Mouse (Mus musculus) thymus, adult 2 months (tissue): ENCODE results near the gene Gm20388. TPM values are rescaled to one million over a fixed set of nuclear protein-coding genes. Genes with fewer than 3 reads are reported as not detected.

Source experiments
- DNase-seq: peaks from one replicate; pipeline ENCODE4 v3.0.0; 2021
- H3K27ac ChIP-seq: fragments of 200-500 bp; 2 replicates; pipeline ENCODE4 v1.5.1; 2012; ENCODE audit warnings: low read length, control low read depth; ENCODE audit not compliant: control insufficient read depth, insufficient read depth
- H3K27me3 ChIP-seq: fragments of 200-500 bp; 2 replicates; pipeline ENCODE4 v1.6.1; 2012; ENCODE audit warnings: mild to moderate bottlenecking, low read length, moderate library complexity, mixed read lengths; ENCODE audit not compliant: control insufficient read depth, insufficient read depth
- H3K36me3 ChIP-seq: fragments of 200-500 bp; 2 replicates; pipeline ENCODE4 v1.6.1; 2012; ENCODE audit warnings: mild to moderate bottlenecking, low read length, moderate library complexity; ENCODE audit not compliant: control insufficient read depth, insufficient read depth
- H3K4me1 ChIP-seq: fragments of 200-500 bp; replicated peaks from 2 replicates; pipeline ENCODE4 v1.6.1; 2012; ENCODE audit warnings: low read length; ENCODE audit not compliant: control insufficient read depth, insufficient read depth
- H3K4me3 ChIP-seq: fragments of 200-500 bp; 2 replicates; pipeline ENCODE4 v1.5.1; 2012; ENCODE audit warnings: mild to moderate bottlenecking, low read length, control low read depth, moderate library complexity; ENCODE audit not compliant: control insufficient read depth, insufficient read depth
- CTCF ChIP-seq: fragments of 200-500 bp; IDR thresholded peaks from 2 replicates; pipeline ENCODE4 v1.5.1; 2012; ENCODE audit warnings: mild to moderate bottlenecking, control low read depth, low read length, moderate library complexity, borderline replicate concordance; ENCODE audit not compliant: control insufficient read depth, poor library complexity, insufficient read depth; ENCODE audit errors: extremely low read depth
- POLR2A ChIP-seq: fragments of 200-500 bp; IDR thresholded peaks from 2 replicates; pipeline ENCODE4 v1.6.1; 2012; ENCODE audit warnings: mild to moderate bottlenecking, low read length, control low read depth, moderate library complexity; ENCODE audit not compliant: control insufficient read depth, poor library complexity, insufficient read depth; ENCODE audit errors: extremely low read depth
- WGBS: fragments of 180-500 bp; shearing (Covaris S2); methylation state at CpG from one replicate; pipeline ENCODE4 v1.1.7; 2018; 5-methylcytosine and 5-hydroxymethylcytosine counted together
- polyA plus RNA-seq: library from polyadenylated mRNA; depleted of rRNA; stranded (reverse); fragments of >200 nt; gene quantifications from 2 replicates; pipeline ENCODE4 v1.2.3, GENCODE M21; 2012

Gm20388 gene
- polyA plus RNA-seq, 1 experiment: 103 TPM

- no peak for DNase-seq
- Histone ChIP-seq H3K27ac (no peak overlapping the region), H3K27me3 (no peaks in the 10 kb centered on the region), H3K36me3 (no peaks in the 10 kb centered on the region), H3K4me1 (peaks cover 78% of the 10 kb centered on the region), H3K4me3 (no peak overlapping the region)
- WGBS: 56% methylated on average over 11 of the region's 11 CpGs
- TF ChIP-seq CTCF (no peak), POLR2A (no peak)
Observed at GRCm38 (mm10) chr8:120512326-120512725, 601.7 kb downstream of the Gm20388 start.

- no peak overlapping the region for H3K4me3 ChIP-seq
- peaks cover 70% of the 10 kb centered on the region for H3K4me1 ChIP-seq
- no peak for DNase-seq
- H3K36me3 ChIP-seq: no peaks in the 10 kb centered on the region
- H3K27ac ChIP-seq: no peak overlapping the region
- TF ChIP-seq CTCF (no peak), POLR2A (no peak)
- no peaks in the 10 kb centered on the region for H3K27me3 ChIP-seq
- 93% methylated on average over 6 of the region's 6 CpGs for WGBS
Observed at GRCm38 (mm10) chr8:120513145-120513544, 602.5 kb downstream of the Gm20388 start.

GRCm38 (mm10) chr8:120513638-120514461 lies 603.2 kb downstream of the Gm20388 start:
- Histone ChIP-seq H3K4me1 (peaks cover 68% of the 10 kb centered on the region), H3K27me3 (no peaks in the 10 kb centered on the region), H3K4me3 (0 out of 2 replicates have a peak overlapping the region, but pooled peaks have one; percentile 1), H3K27ac (peak overlapping the region; percentile 32; the same call in 1 of the 2 replicates), H3K36me3 (no peaks in the 10 kb centered on the region)
- TF ChIP-seq POLR2A (0 out of 2 replicates have a peak, but pooled peaks have one; percentile 15), CTCF (no peak)
- peak; percentile 54 for DNase-seq
- 8% methylated on average over 26 of the region's 26 CpGs for WGBS

- H3K27ac ChIP-seq: no peak overlapping the region
- WGBS: 94% methylated on average over 2 of the region's 2 CpGs
- H3K27me3 ChIP-seq: no peaks in the 10 kb centered on the region
- H3K4me3 ChIP-seq: no peak overlapping the region
- no peak for DNase-seq
- no peaks in the 10 kb centered on the region for H3K36me3 ChIP-seq
- TF ChIP-seq POLR2A: no peak
- no peak for TF ChIP-seq CTCF
- H3K4me1 ChIP-seq: peaks cover 54% of the 10 kb centered on the region
Observed at GRCm38 (mm10) chr8:120515214-120515613, 604.6 kb downstream of the Gm20388 start.

- H3K4me3 ChIP-seq: no peak overlapping the region
- H3K27me3 ChIP-seq: no peaks in the 10 kb centered on the region
- no peak overlapping the region for H3K27ac ChIP-seq
- DNase-seq: no peak
- no peaks in the 10 kb centered on the region for H3K36me3 ChIP-seq
- H3K4me1 ChIP-seq: peaks cover 51% of the 10 kb centered on the region
- TF ChIP-seq POLR2A: no peak
- no peak for TF ChIP-seq CTCF
- WGBS: 87% methylated on average over 6 of the region's 6 CpGs
Observed at GRCm38 (mm10) chr8:120515650-120516049, 605.0 kb downstream of the Gm20388 start.

- H3K27ac ChIP-seq: no peak overlapping the region
- no peaks in the 10 kb centered on the region for H3K27me3 ChIP-seq
- DNase-seq: no peak
- peaks cover 45% of the 10 kb centered on the region for H3K4me1 ChIP-seq
- H3K36me3 ChIP-seq: no peaks in the 10 kb centered on the region
- no peak overlapping the region for H3K4me3 ChIP-seq
- TF ChIP-seq POLR2A: no peak
- no peak for TF ChIP-seq CTCF
- 83% methylated on average over 12 of the region's 12 CpGs for WGBS
Observed at GRCm38 (mm10) chr8:120516182-120516755, 605.6 kb downstream of the Gm20388 start.
